Mouse (Mus musculus) testis, adult 2 months (tissue): Measurements from ENCODE around the gene Hnf1a. TPM values are rescaled to one million over a fixed set of nuclear protein-coding genes. Genes with fewer than 3 reads are reported as not detected.

ENCODE experiments used
- H3K27ac ChIP-seq: fragments of 200-500 bp; 2 replicates; pipeline ENCODE4 v1.5.1; 2012; ENCODE audit warnings: low read depth, low read length; ENCODE audit not compliant: control insufficient read depth, insufficient read depth
- H3K27me3 ChIP-seq: fragments of 200-500 bp; 2 replicates; pipeline ENCODE4 v1.6.1; 2012; ENCODE audit warnings: mild to moderate bottlenecking, low read length, moderate library complexity; ENCODE audit not compliant: control insufficient read depth, insufficient read depth
- H3K36me3 ChIP-seq: fragments of 200-500 bp; 2 replicates; pipeline ENCODE4 v1.6.1; 2012; ENCODE audit warnings: mild to moderate bottlenecking, low read length; ENCODE audit not compliant: control insufficient read depth, insufficient read depth
- H3K4me1 ChIP-seq: fragments of 200-500 bp; 2 replicates; pipeline ENCODE4 v1.6.1; 2012; ENCODE audit warnings: low read length; ENCODE audit not compliant: control insufficient read depth, insufficient read depth
- H3K4me3 ChIP-seq: fragments of 200-500 bp; 2 replicates; pipeline ENCODE4 v1.5.1; 2012; ENCODE audit warnings: low read depth, mild to moderate bottlenecking, low read length, moderate library complexity, mixed read lengths; ENCODE audit not compliant: control insufficient read depth
- CTCF ChIP-seq: fragments of 200-500 bp; IDR thresholded peaks from 2 replicates; pipeline ENCODE4 v1.5.1; 2012; ENCODE audit warnings: low read depth, mild to moderate bottlenecking, inconsistent platforms, low read length, moderate library complexity; ENCODE audit not compliant: control insufficient read depth, insufficient read depth, insufficient replicate concordance
- POLR2A ChIP-seq: fragments of 200-500 bp; IDR thresholded peaks from 2 replicates; pipeline ENCODE4 v1.6.1; 2012; ENCODE audit warnings: low read depth, mild to moderate bottlenecking, inconsistent platforms, low read length, moderate library complexity; ENCODE audit not compliant: control insufficient read depth
- polyA plus RNA-seq: library from polyadenylated mRNA; depleted of rRNA; stranded (reverse); fragments of >200 nt; gene quantifications from 2 replicates; pipeline ENCODE4 v1.2.3, GENCODE M21; 2012

The Hnf1a gene
- polyA plus RNA-seq, 1 experiment, result 0.17 TPM

DNA sequence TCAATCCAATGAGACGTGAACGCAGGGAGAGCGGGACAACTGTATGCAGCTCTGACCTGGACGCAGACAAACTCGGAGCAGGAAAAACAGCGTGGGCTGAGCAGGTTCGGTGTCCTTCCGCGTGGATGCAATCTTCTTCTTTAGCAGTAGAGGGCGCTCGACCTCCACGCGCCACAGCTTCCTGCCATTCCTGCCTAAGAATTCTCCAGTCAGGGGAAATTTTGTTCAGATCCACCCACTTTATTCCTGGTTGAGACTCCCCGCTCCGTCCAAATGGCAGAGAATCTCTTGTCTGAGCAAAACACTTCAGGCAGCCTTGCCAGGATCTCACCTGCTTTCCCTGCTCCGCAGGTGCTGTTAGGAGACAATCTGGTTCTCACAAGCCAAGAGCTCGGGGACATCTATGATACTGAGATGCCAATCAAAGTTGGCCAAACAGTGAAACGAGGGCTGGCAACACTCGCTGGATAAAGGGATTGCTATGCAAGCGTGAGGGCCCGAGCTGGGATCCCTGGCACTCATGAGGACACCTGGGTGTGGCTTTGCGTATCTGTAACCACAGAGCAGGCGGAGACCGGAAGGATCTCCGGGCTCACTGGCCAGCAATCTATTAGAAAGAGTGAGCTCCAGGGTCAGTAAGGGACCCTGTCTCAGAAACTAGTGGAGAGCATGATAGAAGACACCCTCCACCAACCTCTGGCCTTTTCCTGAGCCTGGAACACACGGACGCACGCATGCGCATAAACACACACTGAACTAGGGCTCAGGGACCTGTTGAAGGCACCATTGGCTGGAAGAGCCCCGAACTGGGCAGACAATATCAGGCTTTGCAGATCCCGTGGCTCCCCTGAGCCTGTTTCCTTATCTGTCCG, 8.6 kb upstream of the Hnf1a start:
- Histone ChIP-seq H3K4me1 (peaks cover 10% of the 10 kb centered on the region), H3K36me3 (no peaks in the 10 kb centered on the region), H3K4me3 (peak overlapping the region; percentile 66), H3K27ac (no peak overlapping the region), H3K27me3 (no peaks in the 10 kb centered on the region)
- peak; percentile 99 for TF ChIP-seq CTCF
- TF ChIP-seq POLR2A, result no peak

GRCm38 (mm10) chr5:114978888-114979249, 8.0 kb upstream of the Hnf1a start:
- Histone ChIP-seq H3K27me3 (no peaks in the 10 kb centered on the region), H3K4me1 (peaks cover 10% of the 10 kb centered on the region), H3K27ac (no peak overlapping the region), H3K36me3 (no peaks in the 10 kb centered on the region), H3K4me3 (no peak overlapping the region)
- TF ChIP-seq POLR2A, result no peak
- TF ChIP-seq CTCF, result no peak

GRCm38 (mm10) chr5:114978473-114978872, 7.6 kb upstream of the Hnf1a start:
- H3K4me3 ChIP-seq, result no peak overlapping the region
- H3K27me3 ChIP-seq, result no peaks in the 10 kb centered on the region
- H3K27ac ChIP-seq, result no peak overlapping the region
- H3K4me1 ChIP-seq, result peaks cover 10% of the 10 kb centered on the region
- H3K36me3 ChIP-seq, result no peaks in the 10 kb centered on the region
- no peak for TF ChIP-seq POLR2A
- TF ChIP-seq CTCF, result no peak

- Histone ChIP-seq H3K27me3 (no peaks in the 10 kb centered on the region), H3K27ac (no peak overlapping the region), H3K4me1 (peaks cover 10% of the 10 kb centered on the region), H3K36me3 (no peaks in the 10 kb centered on the region), H3K4me3 (no peak overlapping the region)
- no peak for TF ChIP-seq CTCF
- no peak for TF ChIP-seq POLR2A
These were observed 6.0 kb upstream of the Hnf1a start for GRCm38 (mm10) chr5:114976935-114977334.

- Histone ChIP-seq H3K27ac (no peak overlapping the region), H3K4me3 (no peak overlapping the region), H3K27me3 (no peaks in the 10 kb centered on the region), H3K4me1 (no peaks in the 10 kb centered on the region), H3K36me3 (no peaks in the 10 kb centered on the region)
- no peak for TF ChIP-seq CTCF
- TF ChIP-seq POLR2A, result no peak
These were observed 2.2 kb upstream of the Hnf1a start for GRCm38 (mm10) chr5:114973131-114973530.

DNA sequence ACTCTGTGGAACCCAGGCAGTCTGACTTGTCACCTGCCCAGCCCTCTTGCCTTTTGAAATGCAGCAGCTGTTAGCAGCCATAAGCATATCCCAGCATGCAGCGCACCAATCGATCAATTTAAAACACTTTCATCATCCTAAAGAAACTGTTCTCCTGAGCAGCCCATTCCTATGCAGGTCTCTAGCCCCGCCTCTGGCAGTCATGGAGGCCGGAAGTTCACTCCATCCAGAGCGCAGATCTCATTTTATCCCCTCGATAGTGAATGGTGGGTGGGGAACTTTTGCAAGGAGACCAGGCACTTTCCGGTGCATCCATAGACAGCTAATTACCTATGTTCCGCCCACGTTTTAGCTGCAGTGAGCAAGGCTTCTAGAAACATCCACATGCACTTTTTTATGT, 1.3 kb upstream of the Hnf1a start:
- H3K36me3 ChIP-seq, result no peaks in the 10 kb centered on the region
- no peak overlapping the region for H3K27ac ChIP-seq
- H3K4me1 ChIP-seq, result no peaks in the 10 kb centered on the region
- H3K4me3 ChIP-seq, result no peak overlapping the region
- no peaks in the 10 kb centered on the region for H3K27me3 ChIP-seq
- TF ChIP-seq CTCF (no peak), POLR2A (no peak)

DNA sequence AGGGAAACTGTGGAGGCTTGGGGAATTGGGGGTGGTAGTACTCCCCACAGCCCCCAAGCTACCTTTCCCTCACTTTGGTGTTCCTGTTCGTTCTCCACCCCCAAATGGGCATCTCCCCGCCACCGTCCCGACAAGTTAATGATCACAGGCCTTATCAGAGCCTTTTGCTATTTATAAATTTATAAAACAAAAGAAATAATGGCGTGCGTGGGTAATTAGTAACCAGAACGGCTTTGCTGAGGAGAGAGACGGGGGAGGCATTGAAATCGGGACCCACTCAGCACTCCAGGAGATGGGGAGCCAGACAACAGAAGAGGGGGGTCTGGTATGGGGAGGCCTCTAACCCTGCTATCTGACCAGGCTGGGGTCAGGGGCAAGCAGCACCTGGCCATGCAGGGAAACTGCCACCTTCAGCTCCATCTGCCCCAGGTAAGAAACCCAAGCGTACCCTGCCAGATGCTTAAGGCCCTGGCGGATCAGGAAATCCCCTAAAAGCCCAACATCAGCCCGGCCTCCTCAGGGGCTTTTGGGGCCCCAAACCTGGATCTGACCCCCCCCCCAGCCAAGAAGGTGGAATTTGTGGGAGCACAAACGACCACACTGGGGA, 1.2 kb downstream of the Hnf1a start:
- no peak overlapping the region for H3K27ac ChIP-seq
- H3K36me3 ChIP-seq, result no peaks in the 10 kb centered on the region
- TF ChIP-seq POLR2A (no peak), CTCF (no peak)
- no peak overlapping the region for H3K4me3 ChIP-seq
- no peaks in the 10 kb centered on the region for H3K27me3 ChIP-seq
- no peaks in the 10 kb centered on the region for H3K4me1 ChIP-seq
